Mouse (Mus musculus) cerebellum, adult 2 months (tissue): ENCODE measurements around the gene Lix1.

Source experiments
- CTCF ChIP-seq: fragments of 200-500 bp; IDR thresholded peaks from 2 replicates; pipeline ENCODE4 v1.5.1; 2011; ENCODE audit warnings: low read depth, mild to moderate bottlenecking, control low read depth, low read length, moderate library complexity, borderline replicate concordance; ENCODE audit not compliant: insufficient read depth
- POLR2A ChIP-seq: fragments of 200-500 bp; IDR thresholded peaks from 2 replicates; pipeline ENCODE4 v1.6.1; 2011; ENCODE audit warnings: low read length, control low read depth, borderline replicate concordance; ENCODE audit not compliant: insufficient read depth

GRCm38 (mm10) chr17:17373550-17373917 is 28.9 kb upstream of the Lix1 start:
- no peak for TF ChIP-seq POLR2A
- TF ChIP-seq CTCF: no peak
